Mouse (Mus musculus) skeletal muscle tissue, adult 2 months (tissue): Measurements from ENCODE around the gene Gm44965.

ENCODE experiments used
- DNase-seq: peaks from one replicate; pipeline ENCODE4 v3.0.0-alpha.2; 2012; ENCODE audit warnings: low read depth, low spot score

Gm44965 gene

GRCm38 (mm10) chr6:48666159-48666586 lies 72.4 kb downstream of the Gm44965 start:
- DNase-seq, result no peak

- DNase-seq, result no peak
Measured at GRCm38 (mm10) chr6:48668022-48668421, 74.3 kb downstream of the Gm44965 start.
